Mouse (Mus musculus): Measurements from ENCODE around the gene Cldn5. TPM values are rescaled to one million over a fixed set of nuclear protein-coding genes. Genes with fewer than 3 reads are reported as not detected.

Cldn5 gene
- polyA plus RNA-seq, 1 experiment from 2014 or later: 130 TPM

DNA sequence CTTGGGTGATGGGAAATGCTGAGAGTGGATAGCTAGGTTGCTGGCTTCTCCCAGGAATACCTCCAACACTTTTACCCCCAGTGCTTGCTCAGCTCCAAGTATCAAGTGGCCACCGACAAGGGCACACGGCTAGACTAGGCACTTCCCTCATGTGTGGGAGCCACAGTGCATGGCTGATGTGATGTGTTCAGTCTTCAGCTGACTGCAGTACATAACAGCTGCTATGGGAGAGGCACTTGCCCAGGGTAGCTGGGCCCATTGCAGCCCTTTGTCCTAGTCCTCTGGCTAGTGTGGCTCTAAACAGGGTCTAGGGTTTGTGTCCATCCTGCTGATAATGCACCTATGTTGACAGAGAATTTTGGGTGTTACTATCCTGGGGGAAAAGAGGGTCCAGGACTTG lies 1.8 kb downstream of the Cldn5 start:
- Histone ChIP-seq H3K4me3 (ENCODE audit: low read length) (peak overlapping the region; percentile 57), H3K9ac (ENCODE audit: low read length) (peak overlapping the region; percentile 70), H3K36me3 (ENCODE audit: control insufficient read depth, insufficient read depth, low read length) (peaks cover 5% of the 10 kb centered on the region; the same call in 1 of the 2 replicates), H3K9me3 (ENCODE audit: control insufficient read depth, low read length) (no peaks in the 10 kb centered on the region), H3K27ac (ENCODE audit: low read length) (peak overlapping the region; percentile 48), H3K4me1 (replicated peaks; ENCODE audit: control insufficient read depth, insufficient read depth, low read length) (0 out of 2 replicates have a peak, but pooled peaks cover 2% of the 10 kb centered on the region), H3K27me3 (ENCODE audit: control insufficient read depth, insufficient read depth, low read depth, low read length) (peaks cover 39% of the 10 kb centered on the region), H3K4me2 (ENCODE audit: low read depth, low read length) (peak overlapping the region; percentile 70)
- no peak for ATAC-seq (ENCODE audit: low read depth)
- 36% methylated on average over 2 of the region's 2 CpGs for WGBS

DNA sequence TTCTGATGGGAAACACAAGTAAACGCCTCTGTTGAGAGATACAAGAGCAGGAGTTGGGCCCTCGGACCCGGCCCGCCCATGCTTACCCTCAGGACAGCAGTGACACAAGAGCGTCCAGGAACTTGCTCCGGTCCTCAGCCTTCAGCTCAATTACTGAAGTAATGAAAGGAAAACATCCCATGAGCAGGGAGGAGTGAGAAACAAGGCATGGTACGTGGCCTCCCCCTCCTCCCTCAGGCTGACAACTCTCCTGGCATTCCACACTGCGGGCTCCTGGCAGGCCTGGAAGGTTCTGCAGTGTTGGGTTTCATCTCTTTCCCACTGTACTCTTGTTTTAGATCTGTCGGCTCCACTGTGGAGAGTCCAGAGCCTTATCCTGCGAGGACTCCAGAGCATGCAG lies 5.2 kb downstream of the Cldn5 start:
- peaks cover 19% of the 10 kb centered on the region for H3K27me3 ChIP-seq (ENCODE audit: control insufficient read depth, insufficient read depth, low read depth, low read length)
- H3K9ac ChIP-seq (ENCODE audit: low read length): no peak overlapping the region
- peaks cover 21% of the 10 kb centered on the region for H3K36me3 ChIP-seq (ENCODE audit: control insufficient read depth, insufficient read depth, low read length)
- WGBS: 83% methylated on average over 10 of the region's 10 CpGs
- H3K4me3 ChIP-seq (ENCODE audit: low read length): no peak overlapping the region
- no peak for ATAC-seq (ENCODE audit: low read depth)
- no peak overlapping the region for H3K4me2 ChIP-seq (ENCODE audit: low read depth, low read length)
- no peaks in the 10 kb centered on the region for H3K9me3 ChIP-seq (ENCODE audit: control insufficient read depth, low read length)
- 0 out of 2 replicates have a peak, but pooled peaks cover 2% of the 10 kb centered on the region for H3K4me1 ChIP-seq (replicated peaks; ENCODE audit: control insufficient read depth, insufficient read depth, low read length)
- H3K27ac ChIP-seq (ENCODE audit: low read length): no peak overlapping the region

GRCm38 (mm10) chr16:18785025-18785424 lies 8.4 kb downstream of the Cldn5 start:
- no peak for ATAC-seq (ENCODE audit: low read depth)
- 93% methylated on average over 7 of the region's 7 CpGs for WGBS
- no peak overlapping the region for H3K9ac ChIP-seq (ENCODE audit: low read length)

GRCm38 (mm10) chr16:18785485-18785884 lies 8.8 kb downstream of the Cldn5 start:
- no peak overlapping the region for H3K4me3 ChIP-seq (ENCODE audit: low read length)
- no peak overlapping the region for H3K27ac ChIP-seq (ENCODE audit: low read length)
- ATAC-seq (ENCODE audit: low read depth): no peak
- H3K27me3 ChIP-seq (ENCODE audit: control insufficient read depth, insufficient read depth, low read depth, low read length): no peaks in the 10 kb centered on the region
- no peaks in the 10 kb centered on the region for H3K4me1 ChIP-seq (replicated peaks; ENCODE audit: control insufficient read depth, insufficient read depth, low read length)
- no peaks in the 10 kb centered on the region for H3K9me3 ChIP-seq (ENCODE audit: control insufficient read depth, low read length)
- H3K36me3 ChIP-seq (ENCODE audit: control insufficient read depth, insufficient read depth, low read length): peaks cover 32% of the 10 kb centered on the region
- no peak overlapping the region for H3K9ac ChIP-seq (ENCODE audit: low read length)
- no peak overlapping the region for H3K4me2 ChIP-seq (ENCODE audit: low read depth, low read length)
- 67% methylated on average over 1 of the region's 1 CpGs for WGBS

More at GRCm38 (mm10) chr16:18785025-18785424, 8.4 kb downstream of the Cldn5 start:
- Histone ChIP-seq H3K27me3 (ENCODE audit: control insufficient read depth, insufficient read depth, low read depth, low read length) (no peaks in the 10 kb centered on the region), H3K4me2 (ENCODE audit: low read depth, low read length) (no peak overlapping the region), H3K4me1 (replicated peaks; ENCODE audit: control insufficient read depth, insufficient read depth, low read length) (no peaks in the 10 kb centered on the region), H3K36me3 (ENCODE audit: control insufficient read depth, insufficient read depth, low read length) (peaks cover 29% of the 10 kb centered on the region), H3K27ac (ENCODE audit: low read length) (no peak overlapping the region), H3K9me3 (ENCODE audit: control insufficient read depth, low read length) (no peaks in the 10 kb centered on the region), H3K4me3 (ENCODE audit: low read length) (no peak overlapping the region)

DNA sequence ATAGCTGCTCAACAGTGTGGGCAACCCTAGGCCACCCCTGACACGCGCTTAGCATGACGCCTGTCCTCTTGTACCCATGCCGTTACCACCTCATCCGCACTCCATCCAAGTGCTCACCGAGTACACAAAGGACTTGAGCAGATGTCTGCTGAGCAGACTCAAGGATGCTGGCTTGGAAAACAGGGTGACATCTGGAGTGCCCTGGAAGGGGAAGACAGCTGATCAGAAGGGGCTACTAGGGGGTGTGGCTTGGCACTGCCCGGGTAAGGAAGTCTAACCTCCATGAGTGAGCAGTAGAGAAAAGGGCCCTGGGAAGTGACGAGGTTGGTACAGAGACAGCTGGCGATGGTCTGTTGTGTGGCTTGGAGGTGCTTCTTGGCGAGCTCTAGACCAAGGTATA lies 10.0 kb downstream of the Cldn5 start:
- H3K36me3 ChIP-seq (ENCODE audit: control insufficient read depth, insufficient read depth, low read length): peaks cover 37% of the 10 kb centered on the region
- WGBS: 90% methylated on average over 10 of the region's 10 CpGs

DNA sequence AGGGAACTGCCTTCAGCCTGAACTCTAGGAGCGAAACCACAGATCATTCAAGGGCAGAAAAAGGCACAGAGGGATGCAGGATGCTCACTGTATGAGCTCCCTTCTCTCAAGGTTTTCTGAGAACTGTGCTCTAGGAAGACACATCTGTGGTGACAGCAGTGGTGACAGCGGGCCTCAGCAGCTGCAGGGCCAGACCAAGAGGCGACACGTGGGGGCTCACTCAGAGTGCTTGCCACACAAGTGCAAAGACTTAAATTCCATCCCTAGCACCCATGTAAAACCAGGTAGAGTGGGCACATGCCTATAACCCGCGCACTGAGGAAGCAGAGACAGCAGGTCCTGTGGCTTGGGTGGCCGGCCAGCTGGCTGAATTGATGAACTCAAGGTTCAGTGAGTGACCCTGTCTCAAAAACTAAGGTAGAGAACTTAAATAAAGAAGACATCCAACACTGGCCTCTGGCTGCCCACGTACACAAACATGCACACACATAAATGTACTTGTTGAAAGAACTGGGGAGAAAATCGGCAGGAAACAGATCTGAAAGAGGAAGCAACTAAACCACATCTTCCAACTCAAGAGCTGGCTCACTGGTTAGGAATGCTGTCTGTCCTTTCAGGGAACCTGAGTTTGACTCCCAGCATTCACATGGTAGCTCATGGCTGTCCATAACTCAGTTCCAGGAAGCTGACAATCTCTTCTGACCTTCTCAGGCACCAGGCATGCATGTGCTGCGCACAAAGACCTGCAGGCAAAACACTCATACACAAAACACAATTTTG lies 12.2 kb downstream of the Cldn5 start:
- H3K27me3 ChIP-seq (ENCODE audit: control insufficient read depth, insufficient read depth, low read depth, low read length): no peaks in the 10 kb centered on the region
- ATAC-seq (ENCODE audit: low read depth): no peak
- no peak overlapping the region for H3K9ac ChIP-seq (ENCODE audit: low read length)
- no peak overlapping the region for H3K27ac ChIP-seq (ENCODE audit: low read length)
- no peaks in the 10 kb centered on the region for H3K4me1 ChIP-seq (replicated peaks; ENCODE audit: control insufficient read depth, insufficient read depth, low read length)
- H3K4me2 ChIP-seq (ENCODE audit: low read depth, low read length): no peak overlapping the region
- no peaks in the 10 kb centered on the region for H3K9me3 ChIP-seq (ENCODE audit: control insufficient read depth, low read length)
- WGBS: 81% methylated on average over 10 of the region's 10 CpGs
- no peak overlapping the region for H3K4me3 ChIP-seq (ENCODE audit: low read length)
- peaks cover 35% of the 10 kb centered on the region for H3K36me3 ChIP-seq (ENCODE audit: control insufficient read depth, insufficient read depth, low read length)

More for the DNA sequence above, 10.0 kb downstream of the Cldn5 start:
- H3K4me3 ChIP-seq (ENCODE audit: low read length): no peak overlapping the region
- no peaks in the 10 kb centered on the region for H3K9me3 ChIP-seq (ENCODE audit: control insufficient read depth, low read length)
- ATAC-seq (ENCODE audit: low read depth): no peak
- H3K27me3 ChIP-seq (ENCODE audit: control insufficient read depth, insufficient read depth, low read depth, low read length): no peaks in the 10 kb centered on the region
- no peak overlapping the region for H3K27ac ChIP-seq (ENCODE audit: low read length)
- H3K9ac ChIP-seq (ENCODE audit: low read length): no peak overlapping the region
- H3K4me2 ChIP-seq (ENCODE audit: low read depth, low read length): no peak overlapping the region
- H3K4me1 ChIP-seq (replicated peaks; ENCODE audit: control insufficient read depth, insufficient read depth, low read length): no peaks in the 10 kb centered on the region

DNA sequence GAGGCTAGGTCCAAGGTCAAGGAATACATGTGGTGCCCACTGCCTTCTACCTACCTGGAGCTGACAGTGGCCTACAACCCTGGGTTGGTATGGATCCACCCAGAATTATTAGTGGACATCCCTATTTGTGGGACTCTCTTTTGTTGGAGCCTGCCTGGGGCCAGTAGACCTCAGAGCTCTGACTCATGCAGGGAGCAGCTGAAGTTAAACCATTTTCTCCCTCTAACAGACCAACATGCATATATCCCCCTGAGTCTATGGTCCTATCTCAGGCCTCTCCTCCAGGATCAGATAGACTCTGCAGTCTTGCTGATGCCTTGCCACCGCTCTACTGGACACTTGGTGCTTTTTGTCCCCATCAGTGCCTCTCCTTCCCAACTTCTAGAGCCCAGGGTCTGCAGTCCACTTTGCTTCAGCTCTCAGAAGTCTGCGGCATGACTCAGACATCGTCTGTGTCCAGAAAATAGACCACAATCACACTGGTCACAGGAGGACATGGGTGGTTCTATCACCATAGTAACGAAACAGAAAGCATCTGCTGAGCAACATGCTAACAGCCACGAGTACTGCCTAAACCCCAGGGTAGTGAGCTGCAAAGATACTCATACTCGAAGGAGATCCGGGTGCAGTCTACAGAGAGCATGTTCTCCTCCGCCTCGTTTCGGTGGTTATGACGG lies 18.7 kb downstream of the Cldn5 start:
- no peaks in the 10 kb centered on the region for H3K4me1 ChIP-seq (replicated peaks; ENCODE audit: control insufficient read depth, insufficient read depth, low read length)
- ATAC-seq (ENCODE audit: low read depth): no peak
- no peaks in the 10 kb centered on the region for H3K27me3 ChIP-seq (ENCODE audit: control insufficient read depth, insufficient read depth, low read depth, low read length)
- H3K4me2 ChIP-seq (ENCODE audit: low read depth, low read length): no peak overlapping the region
- 89% methylated on average over 11 of the region's 11 CpGs for WGBS
- peaks cover 36% of the 10 kb centered on the region for H3K36me3 ChIP-seq (ENCODE audit: control insufficient read depth, insufficient read depth, low read length)
- H3K9me3 ChIP-seq (ENCODE audit: control insufficient read depth, low read length): no peaks in the 10 kb centered on the region
- no peak overlapping the region for H3K4me3 ChIP-seq (ENCODE audit: low read length)
- no peak overlapping the region for H3K9ac ChIP-seq (ENCODE audit: low read length)
- H3K27ac ChIP-seq (ENCODE audit: low read length): no peak overlapping the region

- Histone ChIP-seq H3K4me3 (ENCODE audit: low read length) (no peak overlapping the region), H3K36me3 (ENCODE audit: control insufficient read depth, insufficient read depth, low read length) (peaks cover 38% of the 10 kb centered on the region), H3K4me1 (replicated peaks; ENCODE audit: control insufficient read depth, insufficient read depth, low read length) (no peaks in the 10 kb centered on the region), H3K9ac (ENCODE audit: low read length) (no peak overlapping the region), H3K27me3 (ENCODE audit: control insufficient read depth, insufficient read depth, low read depth, low read length) (no peaks in the 10 kb centered on the region), H3K4me2 (ENCODE audit: low read depth, low read length) (no peak overlapping the region), H3K27ac (ENCODE audit: low read length) (peak overlapping the region; percentile 49), H3K9me3 (ENCODE audit: control insufficient read depth, low read length) (no peaks in the 10 kb centered on the region)
- WGBS: 58% methylated on average over 7 of the region's 7 CpGs
- peak; percentile 72 for ATAC-seq (ENCODE audit: low read depth)
These were observed 20.0 kb downstream of the Cldn5 start for GRCm38 (mm10) chr16:18796645-18797044.

- ATAC-seq (ENCODE audit: low read depth): no peak
- Histone ChIP-seq H3K4me1 (replicated peaks; ENCODE audit: control insufficient read depth, insufficient read depth, low read length) (no peaks in the 10 kb centered on the region), H3K4me3 (ENCODE audit: low read length) (no peak overlapping the region), H3K27ac (ENCODE audit: low read length) (no peak overlapping the region), H3K4me2 (ENCODE audit: low read depth, low read length) (no peak overlapping the region), H3K27me3 (ENCODE audit: control insufficient read depth, insufficient read depth, low read depth, low read length) (no peaks in the 10 kb centered on the region), H3K9me3 (ENCODE audit: control insufficient read depth, low read length) (no peaks in the 10 kb centered on the region), H3K9ac (ENCODE audit: low read length) (no peak overlapping the region), H3K36me3 (ENCODE audit: control insufficient read depth, insufficient read depth, low read length) (peaks cover 34% of the 10 kb centered on the region)
- WGBS: 94% methylated on average over 5 of the region's 5 CpGs
These were observed 21.5 kb downstream of the Cldn5 start for GRCm38 (mm10) chr16:18798151-18798550.
